Mouse (Mus musculus): ENCODE measurements around the gene Ptpn21.

Ptpn21 gene

GRCm38 (mm10) chr12:98721030-98721429 lies 16.2 kb downstream of the Ptpn21 start:
- peak; percentile 57 for DNase-seq

GRCm38 (mm10) chr12:98720628-98721027 lies 16.6 kb downstream of the Ptpn21 start:
- peak; percentile 79 for DNase-seq

GRCm38 (mm10) chr12:98716142-98716541 lies 21.1 kb downstream of the Ptpn21 start:
- DNase-seq = no peak

- DNase-seq = peak; percentile 50
Measured at GRCm38 (mm10) chr12:98714757-98715156, 22.4 kb downstream of the Ptpn21 start.

- no peak for DNase-seq
Measured at GRCm38 (mm10) chr12:98713621-98714103, 23.5 kb downstream of the Ptpn21 start.

- no peak for DNase-seq
Measured at GRCm38 (mm10) chr12:98712819-98713218, 24.4 kb downstream of the Ptpn21 start.

GRCm38 (mm10) chr12:98703961-98704360 lies 33.2 kb downstream of the Ptpn21 start:
- no peak for DNase-seq

- no peak for DNase-seq
Measured at GRCm38 (mm10) chr12:98703554-98703953, 33.7 kb downstream of the Ptpn21 start.

- DNase-seq = peak; percentile 48
Measured at GRCm38 (mm10) chr12:98701564-98701963, 35.6 kb downstream of the Ptpn21 start.

- no peak for DNase-seq
Measured at GRCm38 (mm10) chr12:98697202-98697601, 40.0 kb downstream of the Ptpn21 start.

- no peak for DNase-seq
Measured at GRCm38 (mm10) chr12:98690230-98690629, 47.0 kb downstream of the Ptpn21 start.

GRCm38 (mm10) chr12:98683574-98683973 lies 53.6 kb downstream of the Ptpn21 start:
- DNase-seq = no peak

- peak; percentile 24 for DNase-seq
Measured at GRCm38 (mm10) chr12:98683171-98683570, 54.0 kb downstream of the Ptpn21 start.

GRCm38 (mm10) chr12:98682196-98682595 lies 55.0 kb downstream of the Ptpn21 start:
- no peak for DNase-seq

- DNase-seq = no peak
Measured at GRCm38 (mm10) chr12:98679906-98680305, 57.3 kb downstream of the Ptpn21 start.

- DNase-seq = no peak
Measured at GRCm38 (mm10) chr12:98677336-98677735, 59.9 kb downstream of the Ptpn21 start.

GRCm38 (mm10) chr12:98676861-98677260 lies 60.3 kb downstream of the Ptpn21 start:
- no peak for DNase-seq

GRCm38 (mm10) chr12:98674627-98675143 lies 62.5 kb downstream of the Ptpn21 start:
- peak; percentile 88 for DNase-seq

- no peak for DNase-seq
Measured at GRCm38 (mm10) chr12:98673879-98674278, 63.3 kb downstream of the Ptpn21 start.

- DNase-seq = no peak
Measured at GRCm38 (mm10) chr12:98670429-98670828, 66.8 kb downstream of the Ptpn21 start.

- DNase-seq = no peak
Measured at GRCm38 (mm10) chr12:98669864-98670263, 67.3 kb downstream of the Ptpn21 start.

GRCm38 (mm10) chr12:98669086-98669485 lies 68.1 kb downstream of the Ptpn21 start:
- DNase-seq = no peak

- DNase-seq = no peak
Measured at GRCm38 (mm10) chr12:98668132-98668814, 68.9 kb downstream of the Ptpn21 start.

- DNase-seq = no peak
Measured at GRCm38 (mm10) chr12:98662617-98663016, 74.6 kb downstream of the Ptpn21 start.

- DNase-seq = no peak
Measured at GRCm38 (mm10) chr12:98656873-98657272, 80.3 kb downstream of the Ptpn21 start.
